In genomic region chr11:97338977-97339315, GRCm38 (mm10) we compare ENCODE assay signal across 9 mouse cellular contexts. TPM values are rescaled to one million over a fixed set of nuclear protein-coding genes. Genes with fewer than 3 reads are reported as not detected.
DNase-seq lines count a peak whose midpoint lies in the region; ATAC-seq lines count a peak whose summit lies in the region.
"Had no signal": no experiment of that assay in that cellular context is flagged by ENCODE, and none has a peak within 500 bp of the region (broad histone marks: within the 10 kb centered on the region; RNA-seq: fewer than 3 reads in every experiment).

No protein-coding gene starts in this region.

- peak overlapping the region; percentile 24 to 25; a peak in 3 of 4 replicates for H3K4me3 ChIP-seq in heart, embryonic 14.5 days (ENCODE audit: control insufficient read depth in 1 of 2, insufficient read depth in 1 of 2, low read depth in 1 of 2, low read length in 2 of 2)
- no peak overlapping the region for H3K4me3 ChIP-seq in kidney, embryonic 16.5 days (ENCODE audit: low read length)
- H3K4me3 ChIP-seq in stomach, embryonic 15.5 days (replicated peaks) = 0 out of 2 replicates have a peak overlapping the region, but pooled peaks have one; percentile 1

- no peaks in the 10 kb centered on the region for H3K9me3 ChIP-seq in heart, embryonic 14.5 days (ENCODE audit: control insufficient read depth, low read length)
- H3K9me3 ChIP-seq in kidney, embryonic 16.5 days (ENCODE audit: low read length) = no peaks in the 10 kb centered on the region
- H3K9me3 ChIP-seq in stomach, embryonic 15.5 days = no peaks in the 10 kb centered on the region

- peak overlapping the region; percentile 64 for H3K9ac ChIP-seq in heart, embryonic 14.5 days (ENCODE audit: low read length)
- no peak overlapping the region for H3K9ac ChIP-seq in kidney, embryonic 16.5 days (replicated peaks; ENCODE audit: low read length)
- no peak overlapping the region; the same call in 1 of the 2 replicates for H3K9ac ChIP-seq in stomach, embryonic 15.5 days

- DNase-seq in heart, adult 11 months = peak; percentile 95
- DNase-seq in heart, adult 8-10 months (ENCODE audit: low spot score) = no peak
- DNase-seq in cerebellum, postnatal 36 days = peak; percentile 74 to 77
- peak; percentile 84 for DNase-seq in lung, postnatal 14 days
- DNase-seq in spleen, postnatal 14 days (ENCODE audit: low spot score in 2 of 2) = no peak

- no peak for ATAC-seq in heart, embryonic 14.5 days (ENCODE audit: insufficient number of reproducible peaks, insufficient read depth, low FRiP score, low read depth)
- no peak for ATAC-seq in kidney, embryonic 16.5 days (ENCODE audit: low FRiP score, low TSS enrichment)
- ATAC-seq in stomach, embryonic 15.5 days (ENCODE audit: insufficient read depth, low FRiP score, low read depth) = peak; percentile 19; the same call in 1 of the 2 replicates

- peaks cover 15 to 17% of the 10 kb centered on the region in 2 experiments for H3K4me1 ChIP-seq in heart, embryonic 14.5 days (ENCODE audit: control insufficient read depth in 2 of 2, insufficient read depth in 2 of 2, low read length in 2 of 2)
- H3K4me1 ChIP-seq in kidney, embryonic 16.5 days (ENCODE audit: insufficient read depth, low read length) = peaks cover 14% of the 10 kb centered on the region
- H3K4me1 ChIP-seq in stomach, embryonic 15.5 days = peaks cover 30% of the 10 kb centered on the region

- H3K27me3 ChIP-seq in heart, embryonic 14.5 days (ENCODE audit: control insufficient read depth, insufficient read depth, low read length) = peaks cover 20% of the 10 kb centered on the region
- no peaks in the 10 kb centered on the region for H3K27me3 ChIP-seq in kidney, embryonic 16.5 days (ENCODE audit: insufficient read depth, low read length)
- H3K27me3 ChIP-seq in stomach, embryonic 15.5 days (replicated peaks) = peaks cover 3% of the 10 kb centered on the region; the same call in 1 of the 2 replicates

- H3K27ac ChIP-seq in heart, embryonic 14.5 days (replicated peaks in 1 of 2; ENCODE audit: control insufficient read depth in 1 of 2, insufficient read depth in 1 of 2, low read depth in 2 of 2, low read length in 2 of 2) = peak overlapping the region in 1 of 2 experiments; percentile 7; a peak in 1 of 4 replicates
- H3K27ac ChIP-seq in kidney, embryonic 16.5 days (ENCODE audit: low read length) = no peak overlapping the region
- H3K27ac ChIP-seq in stomach, embryonic 15.5 days = peak overlapping the region; percentile 82
- H3K27ac ChIP-seq: macrophage had no signal

- peak overlapping the region; percentile 63 for H3K4me2 ChIP-seq in heart, embryonic 14.5 days (ENCODE audit: low read length)
- peak overlapping the region; percentile 40 for H3K4me2 ChIP-seq in kidney, embryonic 16.5 days (replicated peaks; ENCODE audit: low read depth, low read length)
- peak overlapping the region; percentile 41 for H3K4me2 ChIP-seq in stomach, embryonic 15.5 days

- 13% methylated on average over 17 of the region's 17 CpGs for WGBS in heart, embryonic 14.5 days
- WGBS in kidney, embryonic 16.5 days = 41% methylated on average over 17 of the region's 17 CpGs
- 31% methylated on average over 17 of the region's 17 CpGs for WGBS in stomach, embryonic 15.5 days

- no peaks in the 10 kb centered on the region for H3K36me3 ChIP-seq in heart, embryonic 14.5 days (ENCODE audit: control insufficient read depth, insufficient read depth, low read length)
- H3K36me3 ChIP-seq in kidney, embryonic 16.5 days (ENCODE audit: insufficient read depth, low read length) = no peaks in the 10 kb centered on the region
- H3K36me3 ChIP-seq in stomach, embryonic 15.5 days = no peaks in the 10 kb centered on the region

RNA-seq across cellular contexts. Expression of gene Gpr179, which starts 12.9 kb away (rescaled TPM):
- total RNA-seq in heart, adult 8-10 months (2022) = under 1 TPM in 3 of 4 experiments, not detected in 1; 0.06 to 0.12 (median 0.06) TPM
- polyA plus RNA-seq in heart, embryonic 14.5 days (2014; fragmentation: Nextera tagmentation; extraction: Ambion mirVana) = 0.05 TPM in 2 replicates
- polyA plus RNA-seq in kidney, embryonic 16.5 days (2015; fragmentation: Nextera tagmentation; extraction: Ambion mirVana) = 0.21 and 0.24 TPM in 2 replicates
- polyA plus RNA-seq in stomach, embryonic 15.5 days (2015; fragmentation: Nextera tagmentation; extraction: Ambion mirVana) = 0.19 and 0.21 TPM in 2 replicates

RNA-seq across cellular contexts. Expression of gene Socs7, which starts 23.4 kb away (rescaled TPM):
- total RNA-seq in heart, adult 8-10 months (2022) = 10 to 100 TPM; 19.2 to 23.4 (median 20.0) TPM
- polyA plus RNA-seq in heart, embryonic 14.5 days (2014; fragmentation: Nextera tagmentation; extraction: Ambion mirVana) = 2.2 and 3.6 TPM in 2 replicates
- 3.4 and 3.5 TPM in 2 replicates for polyA plus RNA-seq in kidney, embryonic 16.5 days (2015; fragmentation: Nextera tagmentation; extraction: Ambion mirVana)
- polyA plus RNA-seq in stomach, embryonic 15.5 days (2015; fragmentation: Nextera tagmentation; extraction: Ambion mirVana) = 3.4 and 3.8 TPM in 2 replicates

RNA-seq across cellular contexts. Expression of gene Mrpl45, which starts 23.4 kb away (rescaled TPM):
- 10 to 100 TPM; 49.9 to 64.7 (median 56.9) TPM for total RNA-seq in heart, adult 8-10 months (2022)
- polyA plus RNA-seq in heart, embryonic 14.5 days (2014; fragmentation: Nextera tagmentation; extraction: Ambion mirVana) = 56.2 and 59.2 TPM in 2 replicates
- 56.5 and 59.8 TPM in 2 replicates for polyA plus RNA-seq in kidney, embryonic 16.5 days (2015; fragmentation: Nextera tagmentation; extraction: Ambion mirVana)
- 41.5 and 46.4 TPM in 2 replicates for polyA plus RNA-seq in stomach, embryonic 15.5 days (2015; fragmentation: Nextera tagmentation; extraction: Ambion mirVana)

RNA-seq across cellular contexts. Expression of gene Npepps, which starts 58.5 kb away (rescaled TPM):
- total RNA-seq in heart, adult 8-10 months (2022) = 10 to 100 TPM; 78.1 to 82.3 (median 79.1) TPM
- 86.9 and 90.0 TPM in 2 replicates for polyA plus RNA-seq in heart, embryonic 14.5 days (2014; fragmentation: Nextera tagmentation; extraction: Ambion mirVana)
- polyA plus RNA-seq in kidney, embryonic 16.5 days (2015; fragmentation: Nextera tagmentation; extraction: Ambion mirVana) = 80.9 and 94.4 TPM in 2 replicates
- 80.9 and 84.7 TPM in 2 replicates for polyA plus RNA-seq in stomach, embryonic 15.5 days (2015; fragmentation: Nextera tagmentation; extraction: Ambion mirVana)

Comparison
In these comparisons a context has a peak if more than half of its experiments do, and no peak if none do; other contexts are left out.
1. DNase-seq: peak in heart, adult 11 months (single experiment), cerebellum, postnatal 36 days (2 of 2) and lung, postnatal 14 days (single experiment); none in heart, adult 8-10 months (single experiment) and spleen, postnatal 14 days (0 of 2).
2. Peak in every context shown above with its lines, with median percentiles within 50 percentile points of each other: H3K4me2 ChIP-seq.